Mouse (Mus musculus) cerebellum, postnatal 14 days (tissue): ENCODE measurements around the gene Ptpn11.

Source experiments
- DNase-seq, 2 experiments: peaks; one replicate each; pipeline ENCODE4 v3.0.0; 2021; ENCODE audit warnings: mixed read lengths in 2 of 2

The Ptpn11 gene

GRCm38 (mm10) chr5:121081754-121082153 is 109.4 kb downstream of the Ptpn11 start:
- DNase-seq, result peak in 1 of 2 experiments; percentile 44
